Mouse (Mus musculus) urinary bladder, postnatal 14 days (tissue): ENCODE results near the gene Glt1d1.
"Not testable (repeated sequence)": the region's sequence is repeated elsewhere in the genome, so short reads cannot be mapped to it uniquely, and the experiment has no call there.

Experiments used
- DNase-seq: peaks from one replicate; pipeline ENCODE4 v3.0.0; 2021; ENCODE audit warnings: low spot score

Gene Glt1d1

DNA sequence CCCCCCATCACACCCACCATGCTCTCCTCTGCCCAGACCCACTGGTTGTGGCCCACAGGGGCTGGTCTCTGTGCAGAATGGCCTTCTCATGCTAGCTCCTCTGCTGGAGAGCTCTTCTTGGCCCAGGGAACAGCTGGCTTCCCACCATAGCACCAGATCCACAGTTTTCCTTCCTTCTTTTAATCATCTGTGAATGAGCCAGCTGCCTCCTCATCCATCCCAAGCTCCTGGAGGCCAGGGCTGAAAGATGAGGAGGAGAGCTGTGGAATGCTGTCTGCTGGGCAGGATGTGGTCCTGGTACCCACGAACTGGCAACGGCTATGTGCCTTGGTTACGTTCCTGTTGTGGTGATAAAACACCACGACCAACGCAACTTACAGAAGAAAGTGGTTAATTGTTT, 67.6 kb downstream of the Glt1d1 start:
- no peak for DNase-seq

DNA sequence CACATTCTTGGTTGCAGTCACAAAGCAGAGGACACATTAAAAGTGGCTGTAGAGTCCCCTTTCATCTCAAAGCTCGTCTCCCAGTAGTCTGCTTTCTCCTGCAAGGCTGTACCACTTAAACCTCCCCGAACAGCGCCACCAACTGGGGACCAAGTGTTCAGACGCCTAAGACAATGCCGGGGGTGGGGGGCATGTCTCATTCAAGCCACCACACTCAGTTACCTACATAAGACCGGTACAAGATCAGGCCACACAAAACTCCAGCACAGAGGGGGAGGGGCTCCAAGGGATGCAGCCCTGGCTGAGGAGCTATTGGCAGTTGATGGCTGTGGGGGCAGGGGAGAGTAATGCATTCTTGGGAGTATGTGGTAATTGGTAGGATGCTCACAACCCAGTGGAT, 68.1 kb downstream of the Glt1d1 start:
- no peak for DNase-seq

DNA sequence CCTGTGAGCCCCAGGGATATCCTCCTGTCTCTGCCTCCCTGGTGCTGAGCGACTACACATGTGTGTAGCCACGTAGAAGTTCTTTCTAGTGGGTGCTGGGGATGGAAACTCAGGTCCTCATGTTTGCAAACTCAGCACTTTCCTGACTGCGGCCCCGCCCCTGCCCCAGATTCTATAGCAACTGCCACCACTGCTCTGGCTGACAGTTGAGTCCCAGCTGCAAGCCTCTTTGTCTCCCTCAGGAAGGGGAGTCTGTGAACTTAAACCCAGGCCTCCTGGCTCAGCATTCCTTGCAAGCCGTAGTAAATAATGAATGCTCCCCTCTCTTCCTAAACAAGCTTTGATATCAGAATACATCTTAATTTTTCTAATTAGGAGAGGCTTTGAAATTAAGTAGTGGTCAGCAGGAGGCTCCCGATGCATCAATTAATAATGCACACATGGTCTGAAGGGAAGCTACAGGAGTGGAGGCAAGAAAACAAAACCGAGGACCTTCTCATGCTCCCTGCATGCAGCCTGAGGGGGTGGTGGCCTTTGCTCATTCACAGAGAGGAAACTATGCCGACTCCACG, 71.6 kb downstream of the Glt1d1 start:
- DNase-seq, result no peak

DNA sequence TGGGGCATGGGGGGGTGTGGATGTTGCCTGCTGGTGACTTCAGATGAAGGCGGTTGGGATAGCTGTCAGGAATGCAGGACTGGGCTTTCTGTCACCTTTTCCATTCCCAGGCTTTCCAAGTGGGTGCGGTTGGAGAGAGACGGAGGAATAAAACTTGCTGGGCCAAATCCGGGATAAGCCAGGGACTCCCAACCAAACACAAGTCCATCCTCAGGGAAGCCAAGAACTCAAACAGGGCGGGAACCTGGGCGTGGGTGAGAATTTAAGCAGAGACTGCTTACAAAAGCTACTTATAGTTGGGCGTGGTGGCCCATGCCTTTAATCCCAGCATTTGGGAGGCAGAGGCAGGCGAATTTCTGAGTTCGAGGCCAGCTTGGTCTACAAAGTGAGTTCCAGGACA, 73.2 kb downstream of the Glt1d1 start:
- no peak for DNase-seq

DNA sequence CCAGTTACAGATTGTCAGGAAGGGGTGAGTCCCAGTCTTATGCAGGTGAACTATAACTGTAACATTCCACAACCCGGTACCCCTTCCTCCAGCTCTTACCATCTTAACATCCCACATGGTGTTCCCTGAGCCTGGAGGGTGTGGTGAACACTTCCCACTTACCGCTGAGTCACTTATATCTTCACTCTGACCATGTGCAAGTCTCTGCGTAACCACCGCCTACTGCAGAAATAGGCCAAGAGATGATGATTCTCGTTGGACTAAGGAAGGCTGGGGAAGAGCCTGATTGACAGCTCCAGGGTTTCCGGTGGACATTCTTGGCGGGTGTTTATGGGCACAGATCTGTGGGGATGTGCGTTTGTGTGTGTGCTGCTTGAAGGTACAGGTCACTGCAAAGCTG, 73.9 kb downstream of the Glt1d1 start:
- no peak for DNase-seq

DNA sequence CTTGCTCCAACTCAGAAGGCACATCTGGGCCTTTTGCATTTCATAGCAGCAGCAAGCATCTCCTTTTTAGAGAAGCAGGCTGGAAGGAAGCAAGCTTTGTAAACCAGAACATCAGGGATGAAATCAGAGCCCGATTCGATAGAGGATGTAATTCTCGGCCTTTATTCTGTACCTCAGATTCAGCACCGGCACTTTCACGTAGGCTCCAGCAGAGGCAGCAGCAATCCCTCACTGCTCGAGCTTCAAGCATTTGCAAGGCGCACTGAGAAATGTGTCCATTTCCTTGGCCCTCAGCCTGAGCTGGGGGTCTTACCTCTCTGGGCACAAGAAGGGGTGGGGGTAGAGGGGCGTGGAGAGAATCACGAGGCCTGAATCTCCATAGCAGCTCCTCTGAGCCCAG, 76.1 kb downstream of the Glt1d1 start:
- DNase-seq, result no peak

DNA sequence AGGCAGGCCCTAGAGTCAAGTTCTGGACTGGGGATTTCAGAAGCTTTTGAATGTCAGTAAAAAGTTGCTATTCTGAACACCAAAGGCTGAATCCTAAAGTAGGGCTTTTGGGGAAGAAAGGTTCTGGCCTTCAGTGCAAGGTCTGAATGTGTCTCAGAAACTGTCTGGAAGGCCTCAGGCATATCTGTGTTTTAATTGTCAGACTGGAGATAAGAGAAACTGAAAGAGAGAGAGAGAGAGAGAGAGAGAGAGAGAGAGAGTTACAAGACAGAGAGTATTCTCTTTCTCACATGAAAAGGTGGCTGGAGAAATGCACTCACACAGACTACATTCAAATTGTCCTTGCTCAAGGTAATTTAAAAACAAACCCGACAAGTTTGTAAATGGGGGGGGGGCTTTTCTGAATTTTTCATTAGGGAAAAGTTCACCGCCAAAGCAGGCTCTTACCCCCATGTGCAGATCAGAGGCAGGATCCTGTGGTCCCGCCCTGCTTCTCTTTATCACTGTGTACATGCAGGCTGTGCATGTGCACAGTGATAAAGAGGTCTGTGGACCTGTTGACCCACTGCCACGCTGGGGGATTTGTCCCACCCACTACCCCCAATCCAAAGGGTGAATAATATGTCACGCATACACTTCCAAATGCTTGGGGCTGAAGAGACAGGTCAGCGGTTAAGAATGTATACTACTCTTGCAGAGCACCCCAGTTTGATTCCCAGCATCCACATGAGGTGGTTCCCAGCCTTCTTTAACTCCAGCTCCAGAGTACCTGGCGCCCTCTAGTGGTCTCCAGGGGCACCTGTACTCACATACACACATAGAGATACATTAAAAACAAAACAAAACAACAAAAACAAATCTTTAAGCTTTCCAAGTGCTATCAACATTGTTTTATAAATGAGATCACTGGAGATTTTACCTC, 83.0 kb downstream of the Glt1d1 start:
- DNase-seq, result no peak

DNA sequence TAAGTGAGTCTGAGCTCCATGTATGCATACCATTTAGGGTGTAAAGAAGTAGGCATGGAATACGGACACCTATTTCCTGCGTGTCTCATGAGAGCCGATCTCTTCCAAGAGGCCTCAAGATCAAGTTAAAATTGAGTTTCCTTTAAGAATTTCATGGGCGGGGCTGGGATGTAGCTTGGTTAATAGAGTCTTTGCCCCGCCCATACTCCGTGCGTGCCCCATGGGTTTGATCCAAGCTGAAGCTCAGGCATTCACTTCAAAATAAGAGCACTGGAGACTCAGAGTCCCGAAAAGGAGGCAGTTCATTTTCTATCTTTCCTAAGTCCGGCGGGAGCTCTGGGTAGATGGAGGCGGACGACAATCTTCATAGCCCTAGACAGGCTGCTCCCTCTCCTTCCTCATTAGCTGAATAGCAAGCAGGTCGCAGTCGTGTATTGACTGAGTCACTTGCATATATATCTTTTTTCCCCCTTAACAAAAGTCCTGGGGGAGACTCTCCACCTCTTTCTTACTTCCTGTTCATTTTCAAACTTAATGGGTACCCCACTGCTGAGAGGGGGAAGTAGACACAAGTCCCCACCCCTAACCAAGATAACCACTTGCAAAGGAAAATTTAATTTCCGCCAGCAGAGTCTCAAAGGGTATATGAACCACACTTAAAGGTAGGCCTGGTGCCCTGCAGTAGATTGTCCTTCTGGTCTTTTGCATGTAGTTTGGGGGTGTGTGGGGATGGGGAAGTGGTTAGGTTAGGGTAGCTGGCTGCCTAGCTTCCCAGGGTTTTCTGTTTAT, 88.7 kb downstream of the Glt1d1 start:
- DNase-seq, result peak; percentile 38

DNA sequence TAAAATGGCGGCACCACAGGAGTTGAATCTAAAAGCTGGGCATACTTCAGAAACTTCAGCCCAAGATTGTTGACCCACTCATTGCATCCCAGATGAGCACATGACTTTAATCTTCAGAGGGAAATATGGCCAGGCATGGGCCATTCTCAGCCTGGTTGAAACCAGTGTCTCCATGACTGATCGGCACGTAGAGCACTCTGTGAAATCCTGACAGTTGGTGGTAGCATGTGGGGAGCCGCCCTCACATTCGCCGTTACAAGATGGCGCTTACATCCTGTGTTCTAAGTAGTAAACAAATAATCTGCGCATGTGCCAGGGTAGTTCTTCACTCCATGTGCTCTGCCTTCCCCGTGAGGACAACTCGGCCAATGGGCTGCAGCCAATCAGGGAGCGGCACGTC, 90.1 kb downstream of the Glt1d1 start:
- not testable (repeated sequence) for DNase-seq

DNA sequence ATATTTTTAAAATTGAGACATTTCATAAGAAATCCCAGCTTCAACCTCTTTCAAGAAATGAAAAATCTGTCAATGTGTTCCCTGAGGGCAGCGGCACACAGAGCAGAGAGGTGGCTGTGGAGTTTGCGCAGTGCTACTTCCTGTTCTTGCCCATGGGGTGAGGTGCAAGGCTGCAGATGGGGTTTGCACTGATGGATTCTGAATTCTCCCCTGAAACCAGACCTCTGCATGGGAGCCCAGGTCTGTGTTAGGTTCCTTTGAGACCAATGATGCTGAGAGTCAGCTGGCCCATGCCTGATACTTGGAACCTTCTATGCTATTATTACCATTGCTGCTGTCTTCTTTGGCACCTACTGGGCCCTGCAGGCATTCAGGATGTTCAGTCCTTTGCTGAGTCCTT, 98.3 kb downstream of the Glt1d1 start:
- DNase-seq, result no peak

DNA sequence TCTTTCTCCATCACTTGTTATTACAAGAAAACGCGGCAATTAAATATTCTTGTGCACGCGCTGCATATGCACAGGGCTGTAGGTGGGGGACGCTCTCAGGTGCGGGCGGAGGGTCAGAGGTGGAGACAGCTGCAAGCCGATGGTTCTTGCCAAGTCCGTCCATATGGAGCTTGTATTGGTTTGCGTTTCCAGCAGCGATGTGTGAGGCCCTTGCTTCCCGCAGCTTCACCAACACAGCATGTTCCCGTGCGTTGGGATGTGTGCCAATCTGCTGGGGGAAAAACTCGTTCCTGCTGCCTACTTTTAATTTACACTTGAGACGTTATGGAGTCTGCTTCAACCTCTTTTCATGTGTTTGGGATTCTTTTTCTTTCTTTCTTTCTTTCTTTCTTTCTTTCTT, 109.3 kb downstream of the Glt1d1 start:
- DNase-seq, result no peak

DNA sequence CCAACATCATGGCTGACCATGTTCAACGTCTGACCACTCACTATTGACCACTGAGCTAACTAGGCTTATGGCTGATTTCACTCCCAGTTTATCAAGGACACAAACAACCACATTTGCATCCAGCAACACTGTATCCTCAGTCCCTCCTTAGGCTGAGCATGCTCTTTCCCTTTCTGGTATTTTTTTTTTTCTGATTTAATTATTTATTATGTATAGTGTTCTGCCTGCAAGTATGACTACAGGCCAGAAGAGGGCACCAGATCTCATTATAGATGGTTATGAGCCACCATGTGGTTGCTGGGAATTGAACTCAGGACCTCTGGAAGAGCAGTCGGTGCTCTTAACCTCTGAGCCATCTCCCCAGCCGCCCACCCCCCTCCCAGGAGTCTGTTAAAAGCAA, 117.5 kb downstream of the Glt1d1 start:
- DNase-seq, result not testable (repeated sequence)

DNA sequence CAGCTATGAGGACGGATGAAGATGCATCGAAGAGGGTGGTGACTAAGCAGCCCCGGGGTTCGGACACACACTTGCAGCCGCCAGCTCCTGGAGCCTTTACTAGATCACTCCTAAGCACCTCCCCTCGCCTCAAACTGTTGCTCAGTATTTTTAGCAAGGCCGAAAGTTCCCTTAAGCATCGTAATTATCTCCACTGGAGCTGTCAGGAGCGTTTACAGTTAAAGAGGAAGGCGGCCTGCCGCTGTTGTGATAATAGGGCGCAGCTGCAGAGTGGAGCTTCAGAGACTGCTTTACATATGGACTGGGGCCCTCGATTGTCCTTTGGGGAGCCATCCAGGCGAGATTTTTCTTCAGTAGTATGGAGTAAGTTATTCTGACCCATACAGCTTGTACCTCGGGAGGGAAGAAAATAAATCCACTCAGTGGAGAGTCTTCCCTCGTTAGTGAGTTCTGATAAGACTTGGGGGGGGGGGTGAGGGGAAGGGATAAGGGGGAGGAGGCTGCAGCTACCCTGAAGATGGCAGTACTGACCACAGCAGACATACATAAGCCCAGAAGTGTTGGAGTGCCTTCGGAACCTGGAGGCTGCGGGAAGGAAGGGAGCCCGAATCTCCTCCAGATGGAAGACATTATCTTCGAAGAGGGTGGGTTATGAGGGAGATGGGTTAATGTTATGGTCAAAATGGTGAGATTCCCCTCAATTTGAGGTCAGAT, 119.4 kb downstream of the Glt1d1 start:
- DNase-seq, result no peak

DNA sequence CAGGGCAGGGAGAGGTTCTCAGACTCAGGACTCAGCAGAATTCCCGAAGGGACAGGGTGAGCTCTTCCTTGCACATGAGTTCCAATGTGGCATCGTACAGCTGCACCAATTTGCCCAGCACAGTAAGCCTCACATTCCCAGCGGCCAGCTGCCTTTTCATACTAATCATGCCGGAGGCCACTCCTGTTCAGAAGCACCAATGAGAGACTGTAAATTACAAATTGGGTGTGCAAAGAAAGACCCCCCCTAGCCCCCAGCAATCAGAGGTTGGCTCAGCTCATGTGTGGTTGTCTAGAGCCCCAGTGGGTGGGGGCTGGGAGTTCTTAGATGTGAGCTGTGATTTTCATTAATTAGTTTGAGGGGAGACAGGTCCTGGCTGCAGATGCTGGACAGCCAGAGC, 123.5 kb downstream of the Glt1d1 start:
- no peak for DNase-seq

DNA sequence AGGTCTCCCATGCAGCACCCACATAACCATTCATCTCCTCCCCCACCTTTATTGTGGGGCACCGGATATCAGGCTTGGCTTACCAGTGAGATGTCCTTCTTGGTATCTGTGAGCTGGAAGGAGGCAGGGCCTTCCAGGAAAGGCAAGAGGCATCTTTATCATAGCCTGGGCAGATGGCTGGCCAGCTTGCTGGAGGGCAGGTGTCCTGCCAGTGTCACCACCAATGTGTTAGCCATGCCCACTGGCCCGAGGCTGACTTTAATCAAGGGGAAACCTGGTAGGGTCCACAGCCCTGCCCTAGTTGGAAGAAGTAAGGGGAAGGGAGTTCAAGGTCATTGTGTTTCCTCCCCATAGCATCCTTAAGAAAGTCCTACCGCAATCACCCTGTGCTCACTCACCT, 123.9 kb downstream of the Glt1d1 start:
- DNase-seq, result no peak

DNA sequence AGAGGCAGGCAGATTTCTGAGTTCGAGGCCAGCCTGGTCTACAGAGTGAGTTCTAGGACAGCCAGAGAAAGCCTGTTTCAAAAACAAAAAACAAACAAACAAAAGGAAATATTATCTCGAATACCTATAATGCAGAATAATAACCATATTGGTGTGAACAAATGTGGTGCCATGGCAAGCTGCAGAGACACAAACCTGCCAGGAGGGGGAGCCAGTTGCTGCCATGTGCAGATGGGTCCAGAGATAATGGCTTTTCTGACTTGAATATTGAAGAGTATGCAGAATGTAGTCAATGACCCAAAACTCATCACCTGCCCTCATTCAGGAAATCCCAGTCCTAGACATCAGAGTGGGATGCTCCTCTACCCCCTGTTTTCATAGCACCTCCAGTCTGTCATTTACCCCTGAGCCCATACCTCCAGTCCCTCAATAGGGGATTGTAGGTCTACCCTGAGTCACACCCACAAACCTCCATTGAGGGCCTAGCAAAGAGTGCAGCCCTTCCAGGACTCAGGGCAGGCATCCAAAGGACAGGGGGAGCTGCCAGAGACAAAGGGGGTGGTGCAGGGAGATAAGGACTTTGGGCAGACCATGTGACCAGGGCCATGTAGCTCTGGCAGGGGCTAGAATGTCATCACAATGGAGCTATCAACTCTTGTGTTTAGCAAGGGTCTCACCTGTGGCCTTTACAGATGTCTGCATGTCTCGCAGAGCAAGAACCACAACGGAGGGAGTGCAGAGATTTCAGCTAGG, 124.8 kb downstream of the Glt1d1 start:
- no peak for DNase-seq

DNA sequence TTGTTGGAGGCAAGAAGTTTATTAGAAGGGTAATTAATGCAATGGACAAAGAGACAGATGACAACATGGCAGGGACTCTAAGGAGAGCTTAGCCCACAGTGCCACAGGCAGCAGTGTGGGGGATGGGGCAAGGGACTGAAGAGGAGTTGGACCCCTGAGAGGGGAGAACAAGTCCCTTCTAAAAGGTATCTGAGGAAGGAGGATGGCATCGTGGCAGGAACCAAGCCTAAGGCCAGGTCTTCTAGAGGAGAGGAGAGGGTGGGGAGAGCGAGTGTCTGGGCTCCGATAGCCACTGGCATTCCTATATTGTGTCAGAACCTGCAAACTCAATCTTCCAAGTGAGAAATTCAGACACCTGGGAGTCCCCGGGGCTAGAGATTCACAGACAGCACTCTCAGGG, 126.5 kb downstream of the Glt1d1 start:
- no peak for DNase-seq
